Mouse (Mus musculus): ENCODE data around the gene Abcg8. TPM values are rescaled to one million over a fixed set of nuclear protein-coding genes. Genes with fewer than 3 reads are reported as not detected.

Gene Abcg8
- polyA plus RNA-seq, 1 experiment from 2014 or later, result 0.10 TPM

GRCm38 (mm10) chr17:84645894-84646293 lies 30.2 kb upstream of the Abcg8 start:
- no peak overlapping the region for H3K4me3 ChIP-seq
- no peak overlapping the region for H3K27ac ChIP-seq
- H3K36me3 ChIP-seq, result no peaks in the 10 kb centered on the region
- no peaks in the 10 kb centered on the region for H3K27me3 ChIP-seq (ENCODE audit: insufficient read depth, poor library complexity, severe bottlenecking)
- 32% methylated on average over 4 of the region's 7 CpGs for WGBS
- no peaks in the 10 kb centered on the region for H3K9me3 ChIP-seq
- H3K4me1 ChIP-seq (replicated peaks), result peaks cover 33% of the 10 kb centered on the region
- peak; percentile 47 for DNase-seq (ENCODE audit: low spot score)

- 0 out of 2 replicates have a peak, but pooled peaks cover 2% of the 10 kb centered on the region for H3K36me3 ChIP-seq
- peak overlapping the region; percentile 20; the same call in 1 of the 2 replicates for H3K27ac ChIP-seq
- 66% methylated on average over 2 of the region's 2 CpGs for WGBS
Observed at GRCm38 (mm10) chr17:84646477-84646876, 29.6 kb upstream of the Abcg8 start.

GRCm38 (mm10) chr17:84647630-84648029 lies 28.5 kb upstream of the Abcg8 start:
- Histone ChIP-seq H3K4me1 (replicated peaks) (peaks cover 33% of the 10 kb centered on the region), H3K27ac (no peak overlapping the region), H3K36me3 (0 out of 2 replicates have a peak, but pooled peaks cover 3% of the 10 kb centered on the region), H3K4me3 (no peak overlapping the region), H3K27me3 (ENCODE audit: insufficient read depth, poor library complexity, severe bottlenecking) (no peaks in the 10 kb centered on the region), H3K9me3 (no peaks in the 10 kb centered on the region)
- WGBS, result 83% methylated on average over 4 of the region's 4 CpGs
- DNase-seq (ENCODE audit: low spot score), result no peak

More at GRCm38 (mm10) chr17:84646477-84646876, 29.6 kb upstream of the Abcg8 start:
- Histone ChIP-seq H3K9me3 (no peaks in the 10 kb centered on the region), H3K27me3 (ENCODE audit: insufficient read depth, poor library complexity, severe bottlenecking) (no peaks in the 10 kb centered on the region), H3K4me1 (replicated peaks) (peaks cover 33% of the 10 kb centered on the region), H3K4me3 (no peak overlapping the region)
- DNase-seq (ENCODE audit: low spot score), result no peak

GRCm38 (mm10) chr17:84650302-84651017 lies 25.6 kb upstream of the Abcg8 start:
- Histone ChIP-seq H3K9me3 (no peaks in the 10 kb centered on the region), H3K36me3 (peaks cover 7% of the 10 kb centered on the region; the same call in 1 of the 2 replicates), H3K27me3 (ENCODE audit: insufficient read depth, poor library complexity, severe bottlenecking) (no peaks in the 10 kb centered on the region), H3K4me1 (replicated peaks) (peaks cover 12% of the 10 kb centered on the region), H3K27ac (no peak overlapping the region), H3K4me3 (no peak overlapping the region)
- 91% methylated on average over 9 of the region's 9 CpGs for WGBS
- DNase-seq (ENCODE audit: low spot score), result no peak

GRCm38 (mm10) chr17:84653544-84653943 lies 22.6 kb upstream of the Abcg8 start:
- DNase-seq (ENCODE audit: low spot score), result no peak
- 93% methylated on average over 9 of the region's 9 CpGs for WGBS

GRCm38 (mm10) chr17:84656205-84656604 lies 19.9 kb upstream of the Abcg8 start:
- Histone ChIP-seq H3K27ac (peak overlapping the region; percentile 1; the same call in 1 of the 2 replicates), H3K27me3 (ENCODE audit: insufficient read depth, poor library complexity, severe bottlenecking) (no peaks in the 10 kb centered on the region), H3K4me3 (no peak overlapping the region), H3K9me3 (no peaks in the 10 kb centered on the region), H3K4me1 (replicated peaks) (peaks cover 32% of the 10 kb centered on the region), H3K36me3 (peaks cover 7% of the 10 kb centered on the region; the same call in 1 of the 2 replicates)
- 73% methylated on average over 5 of the region's 5 CpGs for WGBS
- no peak for DNase-seq (ENCODE audit: low spot score)

More at GRCm38 (mm10) chr17:84653544-84653943, 22.6 kb upstream of the Abcg8 start:
- H3K9me3 ChIP-seq, result no peaks in the 10 kb centered on the region
- H3K4me1 ChIP-seq (replicated peaks), result peaks cover 26% of the 10 kb centered on the region
- H3K36me3 ChIP-seq, result peaks cover 7% of the 10 kb centered on the region; the same call in 1 of the 2 replicates
- no peaks in the 10 kb centered on the region for H3K27me3 ChIP-seq (ENCODE audit: insufficient read depth, poor library complexity, severe bottlenecking)
- H3K4me3 ChIP-seq, result no peak overlapping the region
- H3K27ac ChIP-seq, result no peak overlapping the region

GRCm38 (mm10) chr17:84656653-84657421 lies 19.3 kb upstream of the Abcg8 start:
- Histone ChIP-seq H3K4me3 (no peak overlapping the region), H3K27me3 (ENCODE audit: insufficient read depth, poor library complexity, severe bottlenecking) (no peaks in the 10 kb centered on the region), H3K36me3 (peaks cover 4% of the 10 kb centered on the region; the same call in 1 of the 2 replicates), H3K27ac (0 out of 2 replicates have a peak overlapping the region, but pooled peaks have one; percentile 1), H3K4me1 (replicated peaks) (peaks cover 34% of the 10 kb centered on the region), H3K9me3 (no peaks in the 10 kb centered on the region)
- 74% methylated on average over 19 of the region's 19 CpGs for WGBS
- DNase-seq (ENCODE audit: low spot score), result no peak

- Histone ChIP-seq H3K27me3 (ENCODE audit: insufficient read depth, poor library complexity, severe bottlenecking) (no peaks in the 10 kb centered on the region), H3K4me1 (replicated peaks) (peaks cover 39% of the 10 kb centered on the region), H3K27ac (0 out of 2 replicates have a peak overlapping the region, but pooled peaks have one; percentile 35), H3K36me3 (peaks cover 4% of the 10 kb centered on the region; the same call in 1 of the 2 replicates), H3K9me3 (no peaks in the 10 kb centered on the region), H3K4me3 (no peak overlapping the region)
- 69% methylated on average over 3 of the region's 3 CpGs for WGBS
- no peak for DNase-seq (ENCODE audit: low spot score)
Observed at GRCm38 (mm10) chr17:84657422-84657732, 18.7 kb upstream of the Abcg8 start.

- no peaks in the 10 kb centered on the region for H3K9me3 ChIP-seq
- H3K27me3 ChIP-seq (ENCODE audit: insufficient read depth, poor library complexity, severe bottlenecking), result no peaks in the 10 kb centered on the region
- H3K27ac ChIP-seq, result 0 out of 2 replicates have a peak overlapping the region, but pooled peaks have one; percentile 35
- peaks cover 4% of the 10 kb centered on the region; the same call in 1 of the 2 replicates for H3K36me3 ChIP-seq
- peak; percentile 44 for DNase-seq (ENCODE audit: low spot score)
- no peak overlapping the region for H3K4me3 ChIP-seq
- peaks cover 39% of the 10 kb centered on the region for H3K4me1 ChIP-seq (replicated peaks)
- 67% methylated on average over 7 of the region's 7 CpGs for WGBS
Observed at GRCm38 (mm10) chr17:84657782-84658181, 18.3 kb upstream of the Abcg8 start.

- DNase-seq (ENCODE audit: low spot score), result peak; percentile 53
- peaks cover 4% of the 10 kb centered on the region; the same call in 1 of the 2 replicates for H3K36me3 ChIP-seq
- no peak overlapping the region for H3K27ac ChIP-seq
- 37% methylated on average over 5 of the region's 5 CpGs for WGBS
- no peaks in the 10 kb centered on the region for H3K9me3 ChIP-seq
- no peak overlapping the region for H3K4me3 ChIP-seq
- H3K4me1 ChIP-seq (replicated peaks), result peaks cover 39% of the 10 kb centered on the region
- H3K27me3 ChIP-seq (ENCODE audit: insufficient read depth, poor library complexity, severe bottlenecking), result no peaks in the 10 kb centered on the region
Observed at GRCm38 (mm10) chr17:84658195-84658594, 17.9 kb upstream of the Abcg8 start.

- WGBS, result 79% methylated on average over 8 of the region's 8 CpGs
- Histone ChIP-seq H3K4me1 (replicated peaks) (peaks cover 41% of the 10 kb centered on the region), H3K27me3 (ENCODE audit: insufficient read depth, poor library complexity, severe bottlenecking) (no peaks in the 10 kb centered on the region), H3K36me3 (no peaks in the 10 kb centered on the region), H3K9me3 (no peaks in the 10 kb centered on the region), H3K4me3 (no peak overlapping the region), H3K27ac (0 out of 2 replicates have a peak overlapping the region, but pooled peaks have one; percentile 13)
- no peak for DNase-seq (ENCODE audit: low spot score)
Observed at GRCm38 (mm10) chr17:84658951-84659350, 17.2 kb upstream of the Abcg8 start.

- Histone ChIP-seq H3K9me3 (no peaks in the 10 kb centered on the region), H3K4me3 (no peak overlapping the region), H3K36me3 (no peaks in the 10 kb centered on the region), H3K4me1 (replicated peaks) (peaks cover 31% of the 10 kb centered on the region), H3K27ac (no peak overlapping the region), H3K27me3 (ENCODE audit: insufficient read depth, poor library complexity, severe bottlenecking) (no peaks in the 10 kb centered on the region)
- DNase-seq (ENCODE audit: low spot score), result no peak
- WGBS, result 45% methylated on average over 10 of the region's 10 CpGs
Observed at GRCm38 (mm10) chr17:84665053-84665452, 11.0 kb upstream of the Abcg8 start.

GRCm38 (mm10) chr17:84665691-84666090 lies 10.4 kb upstream of the Abcg8 start:
- Histone ChIP-seq H3K27me3 (ENCODE audit: insufficient read depth, poor library complexity, severe bottlenecking) (no peaks in the 10 kb centered on the region), H3K9me3 (no peaks in the 10 kb centered on the region), H3K27ac (no peak overlapping the region), H3K4me3 (no peak overlapping the region), H3K36me3 (no peaks in the 10 kb centered on the region), H3K4me1 (replicated peaks) (peaks cover 31% of the 10 kb centered on the region)
- WGBS, result 38% methylated on average over 9 of the region's 9 CpGs
- no peak for DNase-seq (ENCODE audit: low spot score)

All from hindbrain, embryonic 10.5 days (tissue).